Mouse (Mus musculus) myocyte (in vitro differentiated cells): Measurements from ENCODE around the gene Ess2.

Source experiments
- CEBPB ChIP-seq: IDR thresholded peaks from 2 replicates; pipeline ENCODE4 v1.6.1; 2011; ENCODE audit warnings: mild to moderate bottlenecking, moderate library complexity; ENCODE audit not compliant: poor library complexity, insufficient read depth, severe bottlenecking
- E2F4 ChIP-seq: IDR thresholded peaks from one replicate; pipeline ENCODE4 v1.6.1; 2011; ENCODE audit warnings: mild to moderate bottlenecking, control low read depth, moderate library complexity; ENCODE audit not compliant: insufficient read depth
- POLR2A ChIP-seq: IDR thresholded peaks from one replicate; pipeline ENCODE4 v1.6.1; 2011; ENCODE audit warnings: low read depth, mild to moderate bottlenecking, control low read depth, moderate library complexity; ENCODE audit not compliant: insufficient read length
- REST ChIP-seq: IDR thresholded peaks from one replicate; pipeline ENCODE4 v1.6.1; 2011; ENCODE audit warnings: mild to moderate bottlenecking, control low read depth, moderate library complexity; ENCODE audit not compliant: insufficient read depth, insufficient read length
- SRF ChIP-seq: IDR thresholded peaks from one replicate; pipeline ENCODE4 v1.6.1; 2011; ENCODE audit warnings: low read depth; ENCODE audit not compliant: control insufficient read depth, insufficient read length
- TCF12 ChIP-seq: IDR thresholded peaks from one replicate; pipeline ENCODE4 v1.6.1; 2011; ENCODE audit warnings: mild to moderate bottlenecking, control low read depth; ENCODE audit not compliant: poor library complexity, insufficient read depth, severe bottlenecking
- USF1 ChIP-seq: IDR thresholded peaks from one replicate; pipeline ENCODE4 v1.6.1; 2011; ENCODE audit warnings: low read depth, mild to moderate bottlenecking, control low read depth, moderate library complexity

- TF ChIP-seq POLR2A: no peak
- TF ChIP-seq USF1: no peak
- TF ChIP-seq SRF: no peak
- TF ChIP-seq E2F4: no peak
- TF ChIP-seq REST: no peak
- TF ChIP-seq TCF12: no peak
- no peak for TF ChIP-seq CEBPB
Measured at GRCm38 (mm10) chr16:17927351-17928082, 16.4 kb upstream of the Ess2 start.
